Mouse (Mus musculus): ENCODE results near the gene Lmbrd1. TPM values are rescaled to one million over a fixed set of nuclear protein-coding genes. Genes with fewer than 3 reads are reported as not detected.

Lmbrd1 gene
- polyA plus RNA-seq, 1 experiment, result 73.9 TPM

- Histone ChIP-seq H3K36me3 (ENCODE audit: control insufficient read depth, insufficient read depth, low read length) (no peaks in the 10 kb centered on the region), H3K27ac (ENCODE audit: control insufficient read depth, insufficient read depth, low read depth, low read length) (no peak overlapping the region), H3K4me1 (ENCODE audit: control insufficient read depth, insufficient read depth, low read length) (no peaks in the 10 kb centered on the region), H3K4me3 (ENCODE audit: control insufficient read depth, low read depth, low read length) (no peak overlapping the region), H3K27me3 (ENCODE audit: control insufficient read depth, insufficient read depth, low read length) (no peaks in the 10 kb centered on the region)
- TF ChIP-seq POLR2A (IDR thresholded peaks at IDR 0.05; ENCODE audit: control insufficient read depth, low read depth, low read length) (no peak), CTCF (IDR thresholded peaks at IDR 0.05; ENCODE audit: control insufficient read depth, insufficient read depth, insufficient replicate concordance, low read depth, low read length) (no peak)
Measured at GRCm38 (mm10) chr1:24720209-24720608, 41.8 kb downstream of the Lmbrd1 start.

GRCm38 (mm10) chr1:24729784-24730183 lies 51.4 kb downstream of the Lmbrd1 start:
- H3K4me1 ChIP-seq (ENCODE audit: control insufficient read depth, insufficient read depth, low read length), result no peaks in the 10 kb centered on the region
- no peak overlapping the region for H3K4me3 ChIP-seq (ENCODE audit: control insufficient read depth, low read depth, low read length)
- H3K27me3 ChIP-seq (ENCODE audit: control insufficient read depth, insufficient read depth, low read length), result no peaks in the 10 kb centered on the region
- TF ChIP-seq CTCF (IDR thresholded peaks at IDR 0.05; ENCODE audit: control insufficient read depth, insufficient read depth, insufficient replicate concordance, low read depth, low read length), result no peak
- TF ChIP-seq POLR2A (IDR thresholded peaks at IDR 0.05; ENCODE audit: control insufficient read depth, low read depth, low read length), result no peak
- H3K27ac ChIP-seq (ENCODE audit: control insufficient read depth, insufficient read depth, low read depth, low read length), result no peak overlapping the region
- H3K36me3 ChIP-seq (ENCODE audit: control insufficient read depth, insufficient read depth, low read length), result no peaks in the 10 kb centered on the region

DNA sequence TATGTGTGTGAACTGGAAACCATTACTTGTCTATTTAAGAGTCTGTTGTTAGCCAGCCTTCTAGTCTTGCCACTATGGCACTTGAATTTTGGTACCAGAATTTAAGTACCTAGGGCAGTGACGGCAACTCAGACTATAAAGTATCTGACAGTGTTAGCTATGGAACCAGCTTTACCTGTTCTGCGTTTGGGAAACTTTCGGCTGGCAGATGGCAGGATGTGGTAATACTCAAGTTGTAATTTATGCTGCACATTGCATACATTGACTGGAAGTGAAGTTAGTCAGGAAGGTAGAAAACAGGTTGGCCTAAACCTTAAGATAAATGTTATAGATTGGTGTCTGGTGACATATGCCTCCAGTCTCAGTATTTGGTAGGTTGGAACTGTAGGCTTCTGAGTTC lies 53.9 kb downstream of the Lmbrd1 start:
- no peaks in the 10 kb centered on the region for H3K4me1 ChIP-seq (ENCODE audit: control insufficient read depth, insufficient read depth, low read length)
- no peaks in the 10 kb centered on the region for H3K27me3 ChIP-seq (ENCODE audit: control insufficient read depth, insufficient read depth, low read length)
- H3K36me3 ChIP-seq (ENCODE audit: control insufficient read depth, insufficient read depth, low read length), result no peaks in the 10 kb centered on the region
- no peak for TF ChIP-seq POLR2A (IDR thresholded peaks at IDR 0.05; ENCODE audit: control insufficient read depth, low read depth, low read length)
- TF ChIP-seq CTCF (IDR thresholded peaks at IDR 0.05; ENCODE audit: control insufficient read depth, insufficient read depth, insufficient replicate concordance, low read depth, low read length), result no peak
- H3K4me3 ChIP-seq (ENCODE audit: control insufficient read depth, low read depth, low read length), result no peak overlapping the region
- no peak overlapping the region for H3K27ac ChIP-seq (ENCODE audit: control insufficient read depth, insufficient read depth, low read depth, low read length)

DNA sequence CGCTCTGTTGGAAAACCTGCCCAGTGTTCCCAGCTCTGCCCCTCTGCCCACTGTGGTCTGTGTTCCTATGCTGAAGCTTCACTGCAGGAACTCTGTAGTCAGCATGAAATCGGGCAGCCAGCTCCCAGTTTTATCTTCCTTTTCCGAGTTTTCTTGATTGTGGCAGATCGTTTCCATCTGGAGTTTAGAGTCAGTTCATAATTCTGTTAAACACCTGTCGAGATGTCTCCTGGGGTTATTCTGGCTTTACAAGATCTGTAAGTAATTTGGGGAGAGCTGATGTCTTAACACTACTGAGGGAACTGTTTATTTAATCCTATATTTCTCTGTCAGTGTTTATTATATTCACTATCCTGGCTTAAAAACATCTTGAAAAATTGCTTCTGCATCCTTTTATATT lies 56.4 kb downstream of the Lmbrd1 start:
- no peak overlapping the region for H3K4me3 ChIP-seq (ENCODE audit: control insufficient read depth, low read depth, low read length)
- H3K4me1 ChIP-seq (ENCODE audit: control insufficient read depth, insufficient read depth, low read length), result no peaks in the 10 kb centered on the region
- no peaks in the 10 kb centered on the region for H3K36me3 ChIP-seq (ENCODE audit: control insufficient read depth, insufficient read depth, low read length)
- TF ChIP-seq POLR2A (IDR thresholded peaks at IDR 0.05; ENCODE audit: control insufficient read depth, low read depth, low read length), result no peak
- no peak for TF ChIP-seq CTCF (IDR thresholded peaks at IDR 0.05; ENCODE audit: control insufficient read depth, insufficient read depth, insufficient replicate concordance, low read depth, low read length)
- no peak overlapping the region for H3K27ac ChIP-seq (ENCODE audit: control insufficient read depth, insufficient read depth, low read depth, low read length)
- H3K27me3 ChIP-seq (ENCODE audit: control insufficient read depth, insufficient read depth, low read length), result no peaks in the 10 kb centered on the region

- H3K27ac ChIP-seq (ENCODE audit: control insufficient read depth, insufficient read depth, low read depth, low read length), result no peak overlapping the region
- H3K27me3 ChIP-seq (ENCODE audit: control insufficient read depth, insufficient read depth, low read length), result no peaks in the 10 kb centered on the region
- H3K36me3 ChIP-seq (ENCODE audit: control insufficient read depth, insufficient read depth, low read length), result no peaks in the 10 kb centered on the region
- H3K4me3 ChIP-seq (ENCODE audit: control insufficient read depth, low read depth, low read length), result no peak overlapping the region
- H3K4me1 ChIP-seq (ENCODE audit: control insufficient read depth, insufficient read depth, low read length), result no peaks in the 10 kb centered on the region
- no peak for TF ChIP-seq POLR2A (IDR thresholded peaks at IDR 0.05; ENCODE audit: control insufficient read depth, low read depth, low read length)
- no peak for TF ChIP-seq CTCF (IDR thresholded peaks at IDR 0.05; ENCODE audit: control insufficient read depth, insufficient read depth, insufficient replicate concordance, low read depth, low read length)
Measured at GRCm38 (mm10) chr1:24740903-24741302, 62.5 kb downstream of the Lmbrd1 start.

GRCm38 (mm10) chr1:24741552-24741951 lies 63.1 kb downstream of the Lmbrd1 start:
- TF ChIP-seq POLR2A (IDR thresholded peaks at IDR 0.05; ENCODE audit: control insufficient read depth, low read depth, low read length) (no peak), CTCF (IDR thresholded peaks at IDR 0.05; ENCODE audit: control insufficient read depth, insufficient read depth, insufficient replicate concordance, low read depth, low read length) (no peak)
- H3K4me1 ChIP-seq (ENCODE audit: control insufficient read depth, insufficient read depth, low read length), result no peaks in the 10 kb centered on the region
- no peaks in the 10 kb centered on the region for H3K36me3 ChIP-seq (ENCODE audit: control insufficient read depth, insufficient read depth, low read length)
- no peak overlapping the region for H3K4me3 ChIP-seq (ENCODE audit: control insufficient read depth, low read depth, low read length)
- no peaks in the 10 kb centered on the region for H3K27me3 ChIP-seq (ENCODE audit: control insufficient read depth, insufficient read depth, low read length)
- H3K27ac ChIP-seq (ENCODE audit: control insufficient read depth, insufficient read depth, low read depth, low read length), result no peak overlapping the region

GRCm38 (mm10) chr1:24743191-24743924 lies 64.9 kb downstream of the Lmbrd1 start:
- TF ChIP-seq POLR2A (IDR thresholded peaks at IDR 0.05; ENCODE audit: control insufficient read depth, low read depth, low read length) (no peak), CTCF (IDR thresholded peaks at IDR 0.05; ENCODE audit: control insufficient read depth, insufficient read depth, insufficient replicate concordance, low read depth, low read length) (no peak)

More at GRCm38 (mm10) chr1:24743191-24743924, 64.9 kb downstream of the Lmbrd1 start:
- H3K4me1 ChIP-seq (ENCODE audit: control insufficient read depth, insufficient read depth, low read length), result no peaks in the 10 kb centered on the region
- H3K27ac ChIP-seq (ENCODE audit: control insufficient read depth, insufficient read depth, low read depth, low read length), result no peak overlapping the region
- H3K36me3 ChIP-seq (ENCODE audit: control insufficient read depth, insufficient read depth, low read length), result no peaks in the 10 kb centered on the region
- no peaks in the 10 kb centered on the region for H3K27me3 ChIP-seq (ENCODE audit: control insufficient read depth, insufficient read depth, low read length)
- H3K4me3 ChIP-seq (ENCODE audit: control insufficient read depth, low read depth, low read length), result no peak overlapping the region

Data from testis, adult 2 months (tissue).